Mouse (Mus musculus) lung, postnatal 36 days (tissue): ENCODE measurements around the gene Nr0b1.

Source experiments
- DNase-seq: peaks from one replicate; pipeline ENCODE4 v3.0.0; 2022; ENCODE audit warnings: mixed read lengths

Nr0b1 gene

GRCm38 (mm10) chrX:86191614-86192419 lies at the start of gene Nr0b1:
Nr0b1 (plus strand) TSS chrX:86191764.
- DNase-seq: no peak

- no peak for DNase-seq
Observed at GRCm38 (mm10) chrX:86187250-86187649, 4.3 kb upstream of the Nr0b1 start.

GRCm38 (mm10) chrX:86192420-86192994 lies 943 bp downstream of the Nr0b1 start:
- DNase-seq: no peak

GRCm38 (mm10) chrX:86193386-86193785 lies 1.8 kb downstream of the Nr0b1 start:
- DNase-seq: no peak

GRCm38 (mm10) chrX:86237246-86237645 lies 45.7 kb downstream of the Nr0b1 start:
- DNase-seq: no peak
